Mouse (Mus musculus) urinary bladder, adult 2 months (tissue): ENCODE data around the gene Shmt2. TPM values are rescaled to one million over a fixed set of nuclear protein-coding genes. Genes with fewer than 3 reads are reported as not detected.

Source experiments
- DNase-seq: peaks from one replicate; pipeline ENCODE4 v3.0.0; 2022; ENCODE audit warnings: low spot score
- polyA plus RNA-seq: library from polyadenylated mRNA; depleted of rRNA; stranded (reverse); fragments of >200 nt; gene quantifications from 2 replicates; pipeline ENCODE4 v1.2.3, GENCODE M21; 2012

Shmt2 gene
- polyA plus RNA-seq, 1 experiment: 63.9 TPM

DNA sequence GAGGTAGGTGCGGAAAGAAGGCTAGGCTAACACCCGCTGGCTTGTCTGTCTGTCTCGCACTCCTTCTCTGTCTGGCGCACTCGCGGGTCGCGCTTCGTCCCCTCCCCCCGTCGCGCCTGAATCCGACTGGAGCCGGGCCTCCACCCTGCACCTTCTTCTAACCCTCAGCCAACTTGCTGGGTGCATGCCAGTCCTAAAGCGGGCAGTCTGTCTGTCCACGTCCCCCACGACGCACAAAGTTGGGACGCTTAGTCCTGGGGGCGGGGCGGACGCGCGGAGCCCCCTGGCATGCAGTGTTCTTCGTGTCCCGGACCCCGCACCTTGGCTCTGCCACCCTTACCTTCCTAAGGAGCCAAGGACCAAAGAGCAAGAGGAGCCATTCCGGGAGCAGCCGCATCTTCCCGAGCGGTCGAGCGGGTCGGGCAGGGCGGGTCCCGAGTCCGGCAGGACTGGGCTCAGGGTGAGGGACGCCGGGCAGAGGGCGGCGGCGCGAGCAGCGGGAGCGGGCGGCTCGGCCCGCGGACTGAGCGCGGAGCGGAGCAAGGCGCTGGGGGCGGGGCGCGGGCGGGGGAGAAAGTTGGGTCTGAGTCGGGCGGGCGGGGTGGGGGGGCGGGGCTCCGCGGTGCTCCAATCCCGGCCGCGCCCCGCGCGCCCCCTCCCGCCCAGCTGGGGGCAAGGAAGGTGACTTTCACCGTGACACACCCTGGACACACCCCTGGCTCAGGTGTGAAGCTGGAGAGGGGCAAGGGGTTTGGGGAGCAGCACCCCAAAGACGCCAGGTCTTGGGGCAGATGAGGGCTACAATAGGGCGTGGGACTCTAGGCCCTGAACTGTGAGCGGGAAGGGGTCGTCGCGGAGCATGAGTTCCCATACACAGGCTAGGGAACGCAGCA, 12.0 kb upstream of the Shmt2 start, which contains the start of gene Nxph4:
TSS of gene Nxph4 (minus strand) at position 524 of the 893 bp plus-strand sequence.
- DNase-seq: no peak

DNA sequence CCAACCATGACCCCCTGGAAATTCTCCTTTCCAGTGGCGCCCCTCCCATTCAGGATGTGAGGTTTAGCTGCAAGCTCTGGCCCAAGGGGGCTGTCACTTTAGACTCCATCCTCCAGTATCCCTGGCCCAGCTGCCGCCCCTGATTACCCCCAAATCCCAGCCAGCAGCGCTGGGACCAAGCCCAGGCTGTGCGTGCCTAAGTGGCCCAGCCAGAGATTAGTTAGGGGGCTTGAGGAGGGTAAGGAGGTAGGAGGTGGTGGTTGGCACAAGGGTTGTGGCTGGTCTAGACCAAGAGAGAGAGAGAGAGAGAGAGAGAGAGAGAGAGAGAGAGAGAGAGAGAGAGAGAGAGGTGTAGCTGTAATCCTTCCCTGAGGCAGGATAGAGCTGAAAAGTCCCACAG, 9.3 kb upstream of the Shmt2 start:
- no peak for DNase-seq

DNA sequence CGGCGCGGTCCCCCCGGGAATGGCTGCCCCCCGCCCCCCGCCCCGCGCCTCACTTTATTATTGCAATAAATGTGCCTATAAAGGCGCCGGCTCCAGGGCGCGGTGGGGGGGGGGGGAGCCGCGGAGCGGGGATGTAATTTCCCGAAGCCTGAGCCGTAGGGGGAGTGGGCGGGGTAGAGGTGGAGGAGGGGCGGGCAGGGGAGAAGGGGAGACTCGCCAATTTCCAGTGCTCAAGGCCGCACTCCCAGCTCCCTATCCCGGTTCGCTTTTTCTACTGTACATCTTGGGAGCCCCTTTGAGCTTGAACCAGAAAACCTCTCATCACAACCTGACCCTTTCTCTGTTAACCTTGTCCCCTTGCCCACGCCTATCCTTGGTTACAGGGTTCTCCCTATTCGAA, 8.7 kb upstream of the Shmt2 start:
- DNase-seq: no peak

DNA sequence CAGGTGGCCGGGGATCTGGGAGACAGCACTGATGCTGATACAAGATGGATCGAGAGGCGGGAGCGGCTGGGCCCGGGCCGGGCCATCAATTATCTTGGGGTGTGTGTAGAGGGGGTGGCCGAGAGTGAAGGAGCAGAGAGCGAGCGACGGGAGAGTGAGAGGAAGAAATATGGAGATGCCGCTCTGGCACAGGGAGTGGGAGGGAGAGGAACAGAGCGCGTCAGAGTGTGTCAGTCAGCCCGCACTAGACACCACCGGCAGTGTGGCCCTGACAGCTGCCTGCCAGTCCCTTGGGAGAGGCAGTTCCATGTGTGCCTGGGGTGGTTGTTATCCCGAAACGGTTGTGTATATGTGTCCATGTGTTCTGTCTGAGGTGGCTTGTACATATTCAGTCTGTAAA, 5.2 kb upstream of the Shmt2 start:
- no peak for DNase-seq

DNA sequence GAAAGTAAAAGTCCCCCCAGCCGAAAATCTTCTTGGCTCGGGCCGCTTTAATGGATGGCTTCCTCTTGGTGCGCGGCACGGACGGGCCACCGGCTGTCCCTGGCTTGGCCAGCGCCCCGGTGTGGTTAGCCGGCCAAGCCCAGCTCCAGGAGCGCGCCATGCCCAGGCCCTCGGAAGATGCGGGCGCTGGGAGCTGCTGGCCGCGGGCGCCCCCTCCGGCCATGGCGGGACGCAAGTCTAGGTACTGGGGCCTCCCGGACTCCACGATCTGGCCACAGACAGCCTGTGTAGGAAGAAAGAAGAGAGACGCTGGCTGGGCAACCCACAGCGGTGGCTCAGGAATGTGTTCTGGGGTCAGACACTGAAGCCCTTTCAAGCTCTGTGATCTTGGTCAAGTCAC, 4.4 kb upstream of the Shmt2 start:
- no peak for DNase-seq

DNA sequence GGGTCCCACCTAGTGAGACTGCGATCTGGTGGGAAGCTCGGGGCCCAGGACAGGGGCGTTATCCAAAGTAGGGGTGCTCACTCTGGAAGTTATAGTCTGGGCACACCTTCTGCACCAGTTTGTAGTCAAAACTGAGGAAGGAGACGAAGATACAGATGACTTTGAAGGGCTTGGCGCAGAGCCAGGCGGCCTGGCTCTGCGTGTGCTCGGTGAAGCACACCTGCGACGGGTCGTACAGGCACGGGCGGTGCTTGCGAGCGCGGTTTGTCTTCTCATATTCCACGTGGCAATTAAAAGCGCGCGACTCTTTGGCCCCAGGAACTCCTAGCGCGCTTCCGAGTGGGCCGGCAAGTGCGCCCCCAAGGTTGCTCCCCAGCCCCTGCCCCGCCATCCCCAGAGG, 3.8 kb upstream of the Shmt2 start:
- no peak for DNase-seq

DNA sequence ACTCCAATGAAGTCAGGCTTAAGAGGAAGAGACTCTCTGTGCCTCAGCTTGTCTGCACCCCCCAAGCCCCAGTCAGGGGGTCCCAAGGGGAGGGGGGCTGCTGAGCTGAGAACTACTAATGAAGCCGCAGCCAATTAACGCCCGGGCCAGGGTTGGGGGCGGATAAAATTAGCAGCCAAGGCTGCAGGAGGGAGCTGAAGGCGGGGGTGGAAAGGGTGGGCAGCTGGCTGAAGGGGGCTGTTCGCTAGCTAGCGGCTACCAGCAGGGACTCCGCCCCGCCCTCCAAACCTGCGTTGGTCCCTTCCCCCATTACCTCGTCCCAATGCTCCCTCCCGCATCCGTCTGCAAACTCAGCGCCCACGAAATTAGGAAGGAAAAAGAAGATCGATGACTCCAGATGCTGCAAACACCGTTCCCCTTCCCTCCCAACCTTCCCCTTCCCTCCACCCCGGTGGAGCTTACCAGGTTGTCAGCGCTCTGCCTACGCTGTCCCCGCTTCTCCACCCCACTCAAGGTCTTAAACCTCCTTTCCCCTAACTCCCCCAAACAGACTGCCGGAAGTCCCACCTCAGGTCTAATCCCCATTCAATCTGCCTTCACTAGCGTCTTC, 2.5 kb upstream of the Shmt2 start:
- no peak for DNase-seq

DNA sequence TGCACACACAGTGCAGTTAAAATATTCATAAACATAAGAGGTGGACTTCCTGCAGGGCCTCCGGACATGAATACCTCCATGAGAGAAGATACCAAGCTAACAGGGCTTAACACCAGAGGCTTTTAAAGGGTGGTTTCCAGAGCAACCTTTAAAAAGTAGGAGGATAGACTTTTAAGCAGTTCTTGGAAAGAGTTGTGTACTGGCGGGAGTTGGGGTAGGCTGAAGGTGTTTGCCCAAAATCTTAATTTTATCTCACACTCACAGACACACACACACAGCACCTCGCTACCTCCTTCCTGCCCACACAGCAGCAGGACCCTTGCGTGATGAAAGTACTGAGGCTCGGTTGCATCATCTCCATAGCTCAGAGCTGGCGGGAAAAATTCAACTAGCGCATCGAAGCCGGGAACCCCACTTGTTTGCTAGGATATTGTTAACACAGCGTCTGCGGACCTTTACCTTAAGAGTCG, 598 bp downstream of the Shmt2 start:
- no peak for DNase-seq

DNA sequence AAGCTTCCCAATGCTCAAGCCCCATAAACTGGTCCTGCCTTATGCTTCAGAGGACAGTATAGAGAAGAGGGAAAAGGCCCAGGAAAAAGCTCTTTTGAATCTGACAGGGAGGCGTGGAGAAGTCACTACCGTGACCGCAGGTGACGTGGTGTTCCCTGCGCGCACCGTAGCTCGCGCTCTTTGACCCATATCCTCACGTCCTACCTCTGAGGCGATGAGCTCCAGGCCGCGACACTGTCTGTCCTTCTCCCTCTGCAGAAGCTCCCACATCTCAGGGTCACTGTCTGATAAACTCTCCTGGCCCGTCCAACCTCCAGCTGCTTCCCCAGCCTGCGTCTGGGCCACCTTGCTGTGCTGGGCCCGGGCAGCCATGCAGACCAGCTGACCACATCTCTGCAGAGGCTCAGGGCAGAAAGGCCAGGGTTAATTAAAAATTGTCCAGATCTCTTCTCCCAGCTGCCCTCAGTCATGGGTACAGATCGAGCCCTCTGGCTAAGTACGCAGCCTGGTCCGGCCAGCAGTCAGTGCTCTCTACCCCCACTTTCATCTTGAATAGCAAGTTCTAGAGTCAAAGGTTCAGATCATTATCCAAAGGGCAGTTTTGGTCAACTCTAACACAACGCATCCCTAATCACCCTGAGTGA, 1.4 kb downstream of the Shmt2 start:
- DNase-seq: no peak

DNA sequence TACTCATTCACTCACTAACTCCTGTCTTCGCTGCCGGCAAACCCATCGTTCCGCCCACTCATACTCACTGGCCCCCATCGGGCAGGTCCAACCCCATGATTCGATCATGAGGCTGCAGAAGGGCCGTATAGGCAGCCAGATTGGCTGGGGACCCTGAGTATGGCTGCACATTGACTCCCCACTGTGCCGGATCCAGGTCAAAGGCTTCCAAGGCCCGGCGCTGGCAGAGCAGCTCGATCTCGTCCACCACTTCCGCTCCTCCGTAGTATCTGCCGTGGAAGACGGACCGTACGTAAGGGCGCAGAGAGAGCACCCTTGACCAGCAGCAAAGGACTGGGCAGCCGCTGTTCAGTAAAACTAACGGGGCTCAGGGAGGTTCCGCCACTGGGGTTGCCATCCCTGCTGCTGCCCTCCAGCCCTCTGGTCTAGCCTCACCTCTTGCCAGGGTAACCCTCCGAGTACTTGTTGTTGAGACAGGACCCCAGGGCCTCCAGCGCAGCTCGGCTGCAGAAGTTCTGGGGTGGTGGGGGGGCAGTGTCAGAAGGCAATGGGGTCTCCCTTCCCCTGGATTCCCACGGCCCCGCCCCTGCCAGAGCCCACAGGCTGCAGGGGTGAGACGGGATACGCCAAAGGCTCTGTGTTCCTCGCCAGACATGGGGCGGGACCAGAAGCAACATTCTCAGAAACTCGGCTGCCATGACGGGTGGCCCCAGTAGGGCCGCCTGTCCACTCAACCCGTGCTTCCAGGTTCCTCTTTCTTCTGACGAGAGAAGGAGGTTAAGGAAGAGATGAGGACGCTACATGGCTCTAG, 2.1 kb downstream of the Shmt2 start:
- no peak for DNase-seq

DNA sequence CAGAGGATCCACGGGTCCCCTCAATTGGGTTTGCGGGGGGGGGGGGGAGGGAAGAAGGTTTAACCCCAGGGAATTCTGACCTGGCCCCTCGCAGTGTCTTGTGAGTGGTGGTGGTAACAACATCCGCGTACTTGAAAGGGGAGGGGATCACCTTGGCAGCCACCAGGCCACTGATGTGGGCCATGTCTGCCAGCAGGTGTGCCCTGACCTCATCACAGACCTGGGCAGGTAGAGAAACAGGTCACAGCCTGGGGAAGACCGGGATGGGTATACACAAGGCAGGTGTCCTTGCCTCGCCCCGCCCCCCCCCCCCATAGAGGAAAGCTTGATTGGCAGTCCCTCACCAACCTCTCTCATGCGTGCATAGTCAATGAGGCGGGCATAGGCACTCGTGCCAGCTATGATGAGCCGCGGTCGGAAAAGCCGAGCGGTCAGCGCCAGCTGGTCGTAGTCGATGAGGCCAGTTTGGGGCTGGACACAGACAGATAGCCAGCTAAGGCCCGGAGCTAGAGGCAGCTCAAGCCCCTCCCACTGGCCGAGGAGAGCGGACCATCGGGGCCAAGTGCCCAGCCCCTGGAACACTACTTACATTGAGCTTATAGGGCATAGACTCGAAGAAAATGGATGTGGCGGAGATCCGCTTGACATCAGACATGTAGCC, 3.1 kb downstream of the Shmt2 start:
- no peak for DNase-seq

DNA sequence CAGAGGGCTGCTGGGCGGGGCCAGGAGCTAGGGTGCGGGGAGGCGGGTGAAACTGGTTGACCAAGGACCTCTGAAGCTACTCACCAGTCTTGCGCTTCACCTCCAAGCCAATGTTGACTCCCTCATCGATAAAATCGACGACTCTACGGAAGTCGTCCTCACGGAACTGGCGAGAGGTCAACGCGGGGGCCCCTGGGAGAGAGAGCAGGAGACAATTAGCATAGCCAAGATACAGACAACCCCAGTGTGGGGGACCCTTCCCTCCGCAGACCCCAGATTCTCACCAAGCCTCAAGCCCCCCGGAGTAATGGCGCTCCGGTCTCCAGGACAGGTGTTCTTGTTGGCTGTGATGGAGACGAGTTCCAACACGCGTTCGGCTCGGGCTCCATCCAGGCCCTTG, 4.3 kb downstream of the Shmt2 start:
- DNase-seq: no peak

DNA sequence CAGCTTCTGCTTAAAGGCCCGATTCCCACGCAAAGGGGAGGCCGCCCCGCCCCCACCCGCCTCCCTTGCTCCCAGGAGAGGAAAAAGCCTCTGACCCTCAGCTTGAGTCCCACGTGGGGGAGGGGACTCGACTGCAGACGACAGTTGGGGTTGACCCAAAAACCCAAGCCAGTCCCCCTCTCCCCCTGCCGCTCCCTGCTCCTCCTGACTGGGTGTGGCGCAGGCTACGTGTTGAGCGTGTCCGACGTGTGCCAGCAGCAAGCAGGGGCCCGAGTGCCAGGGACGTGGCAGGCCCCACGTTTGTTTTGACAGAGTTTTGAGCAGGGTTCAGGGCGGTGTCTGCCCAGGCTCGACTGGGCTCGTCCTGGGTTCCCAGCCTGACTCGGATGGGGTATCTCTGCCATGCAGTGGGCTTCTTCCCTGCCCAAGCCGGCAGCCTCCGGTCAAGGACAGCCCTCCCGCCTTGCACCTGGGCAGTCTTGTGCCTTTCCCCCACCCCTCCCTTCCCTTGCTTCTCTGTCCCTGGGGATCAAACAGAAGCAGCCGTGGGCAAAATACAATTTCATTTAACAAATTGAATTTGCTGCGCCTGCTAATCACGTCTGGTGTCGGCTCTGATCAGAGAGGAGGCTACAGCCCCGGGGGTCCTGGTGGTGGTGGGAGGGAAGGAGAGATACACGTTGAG, 5.5 kb downstream of the Shmt2 start:
- DNase-seq: no peak

DNA sequence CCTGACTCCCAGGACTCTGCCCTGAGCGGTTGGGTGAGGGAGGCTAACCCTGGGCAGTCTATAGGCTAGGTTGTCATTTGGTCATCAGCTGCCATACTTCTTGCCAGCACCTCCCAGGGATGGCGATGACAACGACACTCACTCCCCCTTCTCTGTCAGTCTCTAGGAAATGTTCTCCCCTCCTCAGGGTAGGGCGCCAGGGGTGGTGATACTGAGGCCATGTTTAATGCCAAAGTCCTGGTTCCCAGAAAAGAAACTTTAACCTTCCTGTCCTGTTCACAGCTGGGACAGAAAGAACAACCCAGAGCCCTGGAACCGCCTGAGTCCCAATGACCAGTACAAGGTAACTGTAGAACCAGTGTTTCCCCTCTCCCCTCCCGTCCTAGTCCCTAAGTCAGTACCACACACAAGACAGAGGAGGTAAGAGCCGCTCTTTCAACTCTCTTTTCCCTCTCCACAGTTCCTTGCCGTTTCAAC, 6.2 kb downstream of the Shmt2 start:
- no peak for DNase-seq

DNA sequence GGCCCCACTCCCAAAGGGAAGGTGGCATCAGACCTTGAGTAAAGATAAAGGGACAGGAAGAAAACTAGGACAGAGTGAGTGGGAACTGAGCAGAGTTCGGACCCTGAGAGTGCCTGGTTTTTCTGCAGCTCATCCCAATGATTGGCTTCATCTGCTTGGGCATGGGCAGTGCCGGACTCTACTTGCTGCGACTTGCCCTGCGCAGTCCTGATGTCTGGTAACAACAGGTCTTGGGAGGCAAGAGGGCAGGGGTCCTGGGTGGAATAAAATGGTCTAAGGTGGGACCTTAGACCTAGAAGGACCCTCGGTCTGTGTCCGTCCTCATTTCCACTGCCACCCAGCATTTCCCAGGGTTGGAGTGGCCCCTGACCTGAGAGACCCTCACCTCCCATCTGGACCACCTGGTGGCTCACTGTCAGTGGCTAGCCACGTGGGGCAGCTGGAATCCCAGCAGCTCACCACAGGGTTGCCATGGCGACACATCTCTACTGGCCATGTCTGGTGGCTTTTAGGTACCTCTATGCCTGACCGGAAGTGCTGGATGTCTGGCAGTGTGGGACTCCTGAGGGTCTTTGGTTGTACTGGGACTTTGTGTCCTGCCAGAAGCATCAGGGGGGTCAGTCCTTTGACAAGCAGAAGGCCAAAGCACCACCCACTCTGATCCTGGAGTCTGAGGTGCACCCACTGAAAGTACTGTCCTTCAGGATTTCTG, 6.8 kb downstream of the Shmt2 start:
- DNase-seq: no peak

DNA sequence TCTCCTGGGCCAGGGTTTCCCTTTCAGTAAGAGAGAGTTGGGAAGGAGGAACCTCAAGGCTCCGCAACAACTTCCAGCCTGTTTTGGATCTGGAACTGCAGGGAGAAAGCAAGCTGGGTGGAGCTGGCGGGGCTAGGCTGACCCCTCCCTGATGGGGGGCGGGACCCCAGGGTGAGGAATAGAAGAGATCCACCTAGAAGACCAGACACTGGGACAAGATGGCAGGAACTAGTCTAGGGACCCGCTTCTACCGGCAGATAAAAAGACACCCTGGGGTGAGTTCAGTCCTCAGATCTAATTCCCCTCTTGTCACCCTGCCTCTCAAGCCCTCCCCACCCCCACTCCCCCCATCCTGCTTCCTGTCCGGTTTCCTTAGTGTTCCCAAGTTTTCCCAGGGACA, 7.5 kb downstream of the Shmt2 start, which contains the start of gene Ndufa4l2:
TSS of gene Ndufa4l2 (plus strand) at position 204 of the 400 bp plus-strand sequence.
- DNase-seq: no peak

DNA sequence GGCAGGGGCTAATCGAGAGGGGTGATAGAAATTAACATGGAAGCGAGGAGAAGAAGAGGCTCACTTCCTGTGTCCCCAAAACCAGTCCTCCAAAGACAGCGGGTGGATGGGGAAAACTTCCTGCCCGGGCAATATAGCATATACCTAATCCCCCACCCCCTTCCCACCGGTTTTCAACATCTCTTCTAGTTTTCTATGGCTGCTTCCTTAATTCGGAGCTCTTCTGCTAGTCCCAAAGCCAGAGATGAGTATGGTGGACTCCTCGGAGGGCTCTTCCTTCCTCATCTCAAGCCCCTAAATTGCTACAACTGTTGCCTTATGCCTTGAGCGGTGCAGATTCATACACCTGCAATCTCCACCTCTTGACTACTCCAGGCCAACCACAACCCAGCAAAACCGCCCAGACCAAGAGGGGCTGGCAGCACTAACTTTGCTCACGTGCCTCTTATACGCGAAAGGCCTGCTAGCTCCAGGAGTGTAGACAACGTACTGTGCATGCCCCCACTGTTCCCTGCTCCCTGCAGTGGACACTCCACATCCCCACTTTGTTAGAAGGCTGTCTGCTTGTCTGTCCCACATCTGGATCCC, 8.0 kb downstream of the Shmt2 start:
- DNase-seq: no peak

DNA sequence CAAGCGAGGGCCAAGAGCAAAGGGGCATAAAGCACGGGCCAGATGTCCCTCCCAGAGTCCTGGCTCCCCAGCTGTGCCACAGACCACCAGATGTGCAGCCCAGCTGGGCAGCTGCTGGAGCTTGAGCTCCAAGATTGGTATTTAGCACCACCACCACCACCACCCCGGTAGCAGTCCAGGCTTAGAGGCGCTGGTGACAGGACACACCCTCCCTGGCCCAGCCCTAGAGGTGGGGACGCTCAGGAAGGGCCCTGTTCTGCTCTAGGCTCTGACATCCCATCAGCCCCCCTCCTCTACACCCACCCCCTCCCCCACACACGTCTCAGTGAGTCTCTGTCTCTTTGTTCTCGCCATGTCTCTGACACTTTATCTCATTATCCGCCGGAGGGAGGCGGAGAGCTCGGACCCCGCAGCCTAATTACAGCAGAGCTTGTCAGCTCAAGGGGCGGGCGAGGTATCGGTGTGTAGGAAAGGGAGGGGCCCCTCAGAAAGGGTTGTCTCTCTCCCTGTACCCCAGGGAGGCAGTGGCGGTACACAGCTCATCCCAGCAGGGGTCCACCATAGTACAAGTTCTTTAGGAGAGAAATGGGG, 8.6 kb downstream of the Shmt2 start:
- DNase-seq: no peak

DNA sequence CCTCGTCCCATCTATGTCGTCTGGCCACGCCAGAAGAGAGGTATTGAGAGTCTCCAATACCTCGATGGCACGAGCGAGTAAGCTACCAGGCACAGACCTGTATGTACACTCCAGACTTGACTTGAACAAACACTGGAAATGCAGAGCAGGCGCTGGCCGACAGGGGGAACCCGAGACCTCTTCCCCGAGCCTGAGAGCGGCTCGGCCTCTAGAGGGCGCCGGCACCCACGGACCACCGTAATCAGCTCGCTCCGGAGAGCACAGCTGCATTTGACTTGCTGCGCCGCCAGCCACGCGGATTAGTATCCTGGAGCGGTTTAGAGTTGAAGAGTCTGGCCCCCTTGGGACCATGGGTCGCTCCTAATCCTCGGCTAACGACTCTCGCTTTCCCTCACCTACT, 9.4 kb downstream of the Shmt2 start:
- peak; percentile 89 for DNase-seq
